Mouse (Mus musculus): Measurements from ENCODE around the gene 6430531B16Rik. TPM values are rescaled to one million over a fixed set of nuclear protein-coding genes. Genes with fewer than 3 reads are reported as not detected.

6430531B16Rik gene
- polyA plus RNA-seq, 1 experiment from 2014 or later, result 0.49 TPM

GRCm38 (mm10) chr7:139968428-139968827 is 10.1 kb downstream of the 6430531B16Rik start:
- WGBS, result 55% methylated on average over 5 of the region's 5 CpGs
- Histone ChIP-seq H3K36me3 (ENCODE audit: control insufficient read depth, insufficient read depth, low read length) (no peaks in the 10 kb centered on the region), H3K9ac (replicated peaks; ENCODE audit: low read depth, low read length) (no peak overlapping the region), H3K27me3 (ENCODE audit: control insufficient read depth, insufficient read depth, low read length) (no peaks in the 10 kb centered on the region), H3K4me3 (ENCODE audit: low read depth, low read length) (no peak overlapping the region), H3K27ac (ENCODE audit: low read length) (no peak overlapping the region), H3K4me2 (replicated peaks; ENCODE audit: low read depth, low read length) (no peak overlapping the region), H3K4me1 (ENCODE audit: control insufficient read depth, insufficient read depth, low read length) (no peaks in the 10 kb centered on the region), H3K9me3 (ENCODE audit: control insufficient read depth, low read depth, low read length) (no peaks in the 10 kb centered on the region)
- no peak for ATAC-seq (ENCODE audit: insufficient number of reproducible peaks, insufficient read depth, low FRiP score, low read depth)

- Histone ChIP-seq H3K27ac (ENCODE audit: low read length) (no peak overlapping the region), H3K9me3 (ENCODE audit: control insufficient read depth, low read depth, low read length) (no peaks in the 10 kb centered on the region), H3K9ac (replicated peaks; ENCODE audit: low read depth, low read length) (no peak overlapping the region), H3K36me3 (ENCODE audit: control insufficient read depth, insufficient read depth, low read length) (no peaks in the 10 kb centered on the region), H3K27me3 (ENCODE audit: control insufficient read depth, insufficient read depth, low read length) (no peaks in the 10 kb centered on the region), H3K4me1 (ENCODE audit: control insufficient read depth, insufficient read depth, low read length) (no peaks in the 10 kb centered on the region), H3K4me2 (replicated peaks; ENCODE audit: low read depth, low read length) (no peak overlapping the region), H3K4me3 (ENCODE audit: low read depth, low read length) (no peak overlapping the region)
- 32% methylated on average over 4 of the region's 4 CpGs for WGBS
- ATAC-seq (ENCODE audit: insufficient number of reproducible peaks, insufficient read depth, low FRiP score, low read depth), result no peak
Measured at GRCm38 (mm10) chr7:139967175-139967574, 11.4 kb downstream of the 6430531B16Rik start.

- Histone ChIP-seq H3K4me1 (ENCODE audit: control insufficient read depth, insufficient read depth, low read length) (no peaks in the 10 kb centered on the region), H3K36me3 (ENCODE audit: control insufficient read depth, insufficient read depth, low read length) (no peaks in the 10 kb centered on the region), H3K9me3 (ENCODE audit: control insufficient read depth, low read depth, low read length) (no peaks in the 10 kb centered on the region), H3K4me3 (ENCODE audit: low read depth, low read length) (no peak overlapping the region), H3K9ac (replicated peaks; ENCODE audit: low read depth, low read length) (no peak overlapping the region), H3K27me3 (ENCODE audit: control insufficient read depth, insufficient read depth, low read length) (no peaks in the 10 kb centered on the region), H3K4me2 (replicated peaks; ENCODE audit: low read depth, low read length) (no peak overlapping the region), H3K27ac (ENCODE audit: low read length) (no peak overlapping the region)
- ATAC-seq (ENCODE audit: insufficient number of reproducible peaks, insufficient read depth, low FRiP score, low read depth), result no peak
- WGBS, result 71% methylated on average over 4 of the region's 4 CpGs
Measured at GRCm38 (mm10) chr7:139963814-139964213, 14.7 kb downstream of the 6430531B16Rik start.

GRCm38 (mm10) chr7:139961141-139961540 is 17.4 kb downstream of the 6430531B16Rik start:
- no peaks in the 10 kb centered on the region for H3K36me3 ChIP-seq (ENCODE audit: control insufficient read depth, insufficient read depth, low read length)
- H3K27me3 ChIP-seq (ENCODE audit: control insufficient read depth, insufficient read depth, low read length), result no peaks in the 10 kb centered on the region
- WGBS, result 80% methylated on average over 10 of the region's 10 CpGs
- ATAC-seq (ENCODE audit: insufficient number of reproducible peaks, insufficient read depth, low FRiP score, low read depth), result no peak
- H3K27ac ChIP-seq (ENCODE audit: low read length), result no peak overlapping the region
- no peak overlapping the region for H3K4me3 ChIP-seq (ENCODE audit: low read depth, low read length)
- no peak overlapping the region for H3K4me2 ChIP-seq (replicated peaks; ENCODE audit: low read depth, low read length)
- H3K9ac ChIP-seq (replicated peaks; ENCODE audit: low read depth, low read length), result no peak overlapping the region
- no peaks in the 10 kb centered on the region for H3K4me1 ChIP-seq (ENCODE audit: control insufficient read depth, insufficient read depth, low read length)
- H3K9me3 ChIP-seq (ENCODE audit: control insufficient read depth, low read depth, low read length), result no peaks in the 10 kb centered on the region

- H3K27me3 ChIP-seq (ENCODE audit: control insufficient read depth, insufficient read depth, low read length), result no peaks in the 10 kb centered on the region
- no peak; the same call in 1 of the 2 replicates for ATAC-seq (ENCODE audit: insufficient number of reproducible peaks, insufficient read depth, low FRiP score, low read depth)
- H3K36me3 ChIP-seq (ENCODE audit: control insufficient read depth, insufficient read depth, low read length), result no peaks in the 10 kb centered on the region
- no peaks in the 10 kb centered on the region for H3K9me3 ChIP-seq (ENCODE audit: control insufficient read depth, low read depth, low read length)
- no peak overlapping the region for H3K27ac ChIP-seq (ENCODE audit: low read length)
- H3K9ac ChIP-seq (replicated peaks; ENCODE audit: low read depth, low read length), result no peak overlapping the region
- no peak overlapping the region for H3K4me2 ChIP-seq (replicated peaks; ENCODE audit: low read depth, low read length)
- no peak overlapping the region for H3K4me3 ChIP-seq (ENCODE audit: low read depth, low read length)
- no peaks in the 10 kb centered on the region for H3K4me1 ChIP-seq (ENCODE audit: control insufficient read depth, insufficient read depth, low read length)
- 25% methylated on average over 11 of the region's 11 CpGs for WGBS
Measured at GRCm38 (mm10) chr7:139957958-139958357, 20.6 kb downstream of the 6430531B16Rik start.

- ATAC-seq (ENCODE audit: insufficient number of reproducible peaks, insufficient read depth, low FRiP score, low read depth), result no peak
- Histone ChIP-seq H3K27me3 (ENCODE audit: control insufficient read depth, insufficient read depth, low read length) (no peaks in the 10 kb centered on the region), H3K4me3 (ENCODE audit: low read depth, low read length) (no peak overlapping the region), H3K9ac (replicated peaks; ENCODE audit: low read depth, low read length) (no peak overlapping the region), H3K9me3 (ENCODE audit: control insufficient read depth, low read depth, low read length) (no peaks in the 10 kb centered on the region), H3K36me3 (ENCODE audit: control insufficient read depth, insufficient read depth, low read length) (no peaks in the 10 kb centered on the region), H3K4me2 (replicated peaks; ENCODE audit: low read depth, low read length) (no peak overlapping the region), H3K4me1 (ENCODE audit: control insufficient read depth, insufficient read depth, low read length) (no peaks in the 10 kb centered on the region), H3K27ac (ENCODE audit: low read length) (no peak overlapping the region)
- WGBS, result 49% methylated on average over 11 of the region's 11 CpGs
Measured at GRCm38 (mm10) chr7:139957437-139957836, 21.1 kb downstream of the 6430531B16Rik start.

GRCm38 (mm10) chr7:139956658-139957057 is 21.9 kb downstream of the 6430531B16Rik start:
- no peaks in the 10 kb centered on the region for H3K27me3 ChIP-seq (ENCODE audit: control insufficient read depth, insufficient read depth, low read length)
- H3K36me3 ChIP-seq (ENCODE audit: control insufficient read depth, insufficient read depth, low read length), result no peaks in the 10 kb centered on the region
- H3K9me3 ChIP-seq (ENCODE audit: control insufficient read depth, low read depth, low read length), result no peaks in the 10 kb centered on the region
- no peak overlapping the region for H3K4me3 ChIP-seq (ENCODE audit: low read depth, low read length)
- no peak for ATAC-seq (ENCODE audit: insufficient number of reproducible peaks, insufficient read depth, low FRiP score, low read depth)
- no peaks in the 10 kb centered on the region for H3K4me1 ChIP-seq (ENCODE audit: control insufficient read depth, insufficient read depth, low read length)
- no peak overlapping the region for H3K4me2 ChIP-seq (replicated peaks; ENCODE audit: low read depth, low read length)
- H3K9ac ChIP-seq (replicated peaks; ENCODE audit: low read depth, low read length), result no peak overlapping the region
- no peak overlapping the region for H3K27ac ChIP-seq (ENCODE audit: low read length)
- 65% methylated on average over 3 of the region's 3 CpGs for WGBS

- no peaks in the 10 kb centered on the region for H3K9me3 ChIP-seq (ENCODE audit: control insufficient read depth, low read depth, low read length)
- H3K4me1 ChIP-seq (ENCODE audit: control insufficient read depth, insufficient read depth, low read length), result no peaks in the 10 kb centered on the region
- no peak overlapping the region for H3K9ac ChIP-seq (replicated peaks; ENCODE audit: low read depth, low read length)
- no peaks in the 10 kb centered on the region for H3K27me3 ChIP-seq (ENCODE audit: control insufficient read depth, insufficient read depth, low read length)
- 85% methylated on average over 4 of the region's 4 CpGs for WGBS
- H3K36me3 ChIP-seq (ENCODE audit: control insufficient read depth, insufficient read depth, low read length), result no peaks in the 10 kb centered on the region
- H3K4me2 ChIP-seq (replicated peaks; ENCODE audit: low read depth, low read length), result no peak overlapping the region
- H3K27ac ChIP-seq (ENCODE audit: low read length), result no peak overlapping the region
- H3K4me3 ChIP-seq (ENCODE audit: low read depth, low read length), result no peak overlapping the region
- no peak for ATAC-seq (ENCODE audit: insufficient number of reproducible peaks, insufficient read depth, low FRiP score, low read depth)
Measured at GRCm38 (mm10) chr7:139955505-139955904, 23.1 kb downstream of the 6430531B16Rik start.

GRCm38 (mm10) chr7:139951991-139952633 is 26.4 kb downstream of the 6430531B16Rik start:
- no peak overlapping the region for H3K4me2 ChIP-seq (replicated peaks; ENCODE audit: low read depth, low read length)
- WGBS, result 63% methylated on average over 6 of the region's 6 CpGs

More at GRCm38 (mm10) chr7:139951991-139952633, 26.4 kb downstream of the 6430531B16Rik start:
- Histone ChIP-seq H3K27me3 (ENCODE audit: control insufficient read depth, insufficient read depth, low read length) (0 out of 2 replicates have a peak, but pooled peaks cover under 1% of the 10 kb centered on the region), H3K27ac (ENCODE audit: low read length) (no peak overlapping the region), H3K4me3 (ENCODE audit: low read depth, low read length) (no peak overlapping the region), H3K9me3 (ENCODE audit: control insufficient read depth, low read depth, low read length) (no peaks in the 10 kb centered on the region), H3K4me1 (ENCODE audit: control insufficient read depth, insufficient read depth, low read length) (0 out of 2 replicates have a peak, but pooled peaks cover 3% of the 10 kb centered on the region), H3K9ac (replicated peaks; ENCODE audit: low read depth, low read length) (no peak overlapping the region), H3K36me3 (ENCODE audit: control insufficient read depth, insufficient read depth, low read length) (no peaks in the 10 kb centered on the region)
- no peak for ATAC-seq (ENCODE audit: insufficient number of reproducible peaks, insufficient read depth, low FRiP score, low read depth)

Measured in stomach, embryonic 14.5 days (tissue).